Mouse (Mus musculus): ENCODE results near the gene Catip. TPM values are rescaled to one million over a fixed set of nuclear protein-coding genes. Genes with fewer than 3 reads are reported as not detected.
A peak's percentile ranks its signal among the peaks of the same experiment; 100 is the strongest.

Catip gene
- total RNA-seq, 2 experiments from 2014 or later = 0.11 TPM; not detected in 1

- no peak for DNase-seq (ENCODE audit: low spot score)
Measured at GRCm38 (mm10) chr1:74342308-74342707, 19.6 kb upstream of the Catip start.

- no peak for DNase-seq (ENCODE audit: low spot score)
Measured at GRCm38 (mm10) chr1:74343161-74343560, 18.7 kb upstream of the Catip start.

GRCm38 (mm10) chr1:74344163-74344916 is 17.6 kb upstream of the Catip start:
- no peak for DNase-seq (ENCODE audit: low spot score)

- no peak for DNase-seq (ENCODE audit: low spot score)
Measured at GRCm38 (mm10) chr1:74351185-74351769, 10.6 kb upstream of the Catip start.

- DNase-seq (ENCODE audit: low spot score) = no peak
Measured at GRCm38 (mm10) chr1:74352532-74353096, 9.3 kb upstream of the Catip start.

- DNase-seq (ENCODE audit: low spot score) = no peak
Measured at GRCm38 (mm10) chr1:74353453-74354229, 8.3 kb upstream of the Catip start.

GRCm38 (mm10) chr1:74357531-74357930 is 4.4 kb upstream of the Catip start:
- DNase-seq (ENCODE audit: low spot score) = no peak

- DNase-seq (ENCODE audit: low spot score) = no peak
Measured at GRCm38 (mm10) chr1:74359952-74360517, 1.9 kb upstream of the Catip start.

- no peak for DNase-seq (ENCODE audit: low spot score)
Measured at GRCm38 (mm10) chr1:74362325-74363229, 669 bp downstream of the Catip start.

GRCm38 (mm10) chr1:74363437-74363836 is 1.5 kb downstream of the Catip start:
- DNase-seq (ENCODE audit: low spot score) = no peak

GRCm38 (mm10) chr1:74364270-74364669 is 2.4 kb downstream of the Catip start:
- no peak for DNase-seq (ENCODE audit: low spot score)

- DNase-seq (ENCODE audit: low spot score) = peak; percentile 52
Measured at GRCm38 (mm10) chr1:74367886-74368645, 6.2 kb downstream of the Catip start.

GRCm38 (mm10) chr1:74370040-74370439 is 8.1 kb downstream of the Catip start:
- no peak for DNase-seq (ENCODE audit: low spot score)

GRCm38 (mm10) chr1:74373372-74373771 is 11.5 kb downstream of the Catip start:
- DNase-seq (ENCODE audit: low spot score) = no peak

- no peak for DNase-seq (ENCODE audit: low spot score)
Measured at GRCm38 (mm10) chr1:74374980-74375379, 13.1 kb downstream of the Catip start, which contains the start of gene Slc11a1. Slc11a1 (plus strand) TSS chr1:74375195.

- DNase-seq (ENCODE audit: low spot score) = no peak
Measured at GRCm38 (mm10) chr1:74375561-74375960, 13.7 kb downstream of the Catip start.

- DNase-seq (ENCODE audit: low spot score) = peak; percentile 61
Measured at GRCm38 (mm10) chr1:74376396-74376795, 14.5 kb downstream of the Catip start.

GRCm38 (mm10) chr1:74379058-74379504 is 17.2 kb downstream of the Catip start:
- DNase-seq (ENCODE audit: low spot score) = no peak

GRCm38 (mm10) chr1:74380484-74380883 is 18.6 kb downstream of the Catip start:
- DNase-seq (ENCODE audit: low spot score) = no peak

- DNase-seq (ENCODE audit: low spot score) = no peak
Measured at GRCm38 (mm10) chr1:74381588-74382021, 19.7 kb downstream of the Catip start.
